Mouse (Mus musculus) adrenal gland, adult 8-10 months (tissue): ENCODE results near the gene Spata13. TPM values are rescaled to one million over a fixed set of nuclear protein-coding genes. Genes with fewer than 3 reads are reported as not detected.

Experiments
- DNase-seq: peaks from one replicate; pipeline ENCODE4 v3.0.0; 2022
- total RNA-seq, 4 experiments: library from RNA; stranded (reverse); gene quantifications; 2 replicates each; pipeline ENCODE4 v1.2.4; 2022

Spata13 gene
- total RNA-seq, 4 experiments from 2014 or later, result 152 to 256 (median 184) TPM

GRCm38 (mm10) chr14:60790103-60790502 lies 156.3 kb downstream of the Spata13 start:
- DNase-seq, result no peak

DNA sequence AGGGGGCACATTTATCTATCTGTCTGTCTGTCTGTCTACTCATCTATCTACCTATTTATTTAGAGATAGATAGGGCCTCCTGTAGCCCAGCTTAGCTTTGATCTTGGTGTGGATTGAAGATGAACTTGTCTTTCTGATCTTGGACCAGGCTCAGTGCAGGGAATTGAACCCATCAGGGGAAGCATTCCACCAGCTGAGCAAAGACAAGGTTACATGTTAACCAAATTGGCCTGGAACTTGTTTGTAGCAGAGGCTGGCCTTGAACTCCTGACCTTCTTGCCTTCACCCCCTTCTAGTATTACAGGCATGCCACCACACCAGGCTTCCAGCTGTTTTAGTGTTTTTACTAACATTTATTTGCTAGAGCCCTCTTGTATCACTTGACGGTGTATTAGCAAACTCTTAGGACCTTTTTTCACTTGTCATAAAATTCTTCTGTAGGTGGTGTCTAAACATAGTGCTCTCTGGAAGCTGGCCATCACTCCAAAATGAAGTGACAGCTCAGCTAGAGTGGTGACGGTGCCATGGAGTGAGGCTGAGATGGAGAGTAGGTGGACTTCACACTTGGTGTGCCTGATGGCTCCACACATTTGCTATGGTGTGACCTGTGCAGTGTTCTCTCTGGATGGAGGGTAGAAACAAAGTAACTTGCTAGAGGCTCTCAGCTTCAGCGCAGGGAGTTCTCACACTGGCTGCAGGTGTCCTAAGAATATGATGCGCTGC lies 163.0 kb downstream of the Spata13 start:
- no peak for DNase-seq

DNA sequence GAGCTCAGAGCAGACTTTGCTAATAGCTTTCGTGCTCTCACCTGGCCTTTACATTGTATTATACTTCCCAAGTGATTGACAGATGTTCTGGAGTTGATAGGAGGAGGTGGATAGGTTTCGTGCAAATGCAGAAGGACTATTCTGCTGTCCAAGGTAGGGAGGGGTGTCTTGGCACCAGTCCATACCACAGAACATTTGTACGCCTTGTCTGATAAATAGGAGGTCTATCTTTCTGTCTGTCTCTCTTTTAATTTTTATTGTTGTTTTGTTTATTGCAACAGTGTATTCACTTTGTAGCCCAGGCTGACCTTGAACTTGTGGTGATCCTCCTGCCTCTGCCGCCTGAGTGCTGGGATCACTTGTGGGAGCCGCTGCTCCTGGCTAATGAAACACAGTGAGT lies 163.8 kb downstream of the Spata13 start:
- DNase-seq, result no peak

DNA sequence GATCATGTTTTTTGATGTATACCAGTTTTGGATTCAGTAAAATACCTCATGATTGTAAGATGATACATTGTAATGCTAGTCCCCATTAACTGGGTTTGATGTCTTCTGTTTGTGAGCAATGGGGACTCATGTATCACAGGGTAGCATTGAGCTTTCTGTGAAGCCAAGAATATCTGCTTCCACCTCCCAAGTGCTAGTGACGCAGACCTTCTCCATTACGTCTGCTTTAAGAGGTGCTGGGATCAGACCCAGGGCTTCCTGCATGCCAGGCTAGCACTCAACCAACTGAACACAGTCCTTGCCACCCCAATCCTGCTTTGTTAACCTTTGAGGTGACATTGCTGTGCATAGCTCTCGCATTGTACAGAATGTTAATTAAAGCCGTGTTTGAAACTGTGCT lies 164.9 kb downstream of the Spata13 start:
- no peak for DNase-seq

DNA sequence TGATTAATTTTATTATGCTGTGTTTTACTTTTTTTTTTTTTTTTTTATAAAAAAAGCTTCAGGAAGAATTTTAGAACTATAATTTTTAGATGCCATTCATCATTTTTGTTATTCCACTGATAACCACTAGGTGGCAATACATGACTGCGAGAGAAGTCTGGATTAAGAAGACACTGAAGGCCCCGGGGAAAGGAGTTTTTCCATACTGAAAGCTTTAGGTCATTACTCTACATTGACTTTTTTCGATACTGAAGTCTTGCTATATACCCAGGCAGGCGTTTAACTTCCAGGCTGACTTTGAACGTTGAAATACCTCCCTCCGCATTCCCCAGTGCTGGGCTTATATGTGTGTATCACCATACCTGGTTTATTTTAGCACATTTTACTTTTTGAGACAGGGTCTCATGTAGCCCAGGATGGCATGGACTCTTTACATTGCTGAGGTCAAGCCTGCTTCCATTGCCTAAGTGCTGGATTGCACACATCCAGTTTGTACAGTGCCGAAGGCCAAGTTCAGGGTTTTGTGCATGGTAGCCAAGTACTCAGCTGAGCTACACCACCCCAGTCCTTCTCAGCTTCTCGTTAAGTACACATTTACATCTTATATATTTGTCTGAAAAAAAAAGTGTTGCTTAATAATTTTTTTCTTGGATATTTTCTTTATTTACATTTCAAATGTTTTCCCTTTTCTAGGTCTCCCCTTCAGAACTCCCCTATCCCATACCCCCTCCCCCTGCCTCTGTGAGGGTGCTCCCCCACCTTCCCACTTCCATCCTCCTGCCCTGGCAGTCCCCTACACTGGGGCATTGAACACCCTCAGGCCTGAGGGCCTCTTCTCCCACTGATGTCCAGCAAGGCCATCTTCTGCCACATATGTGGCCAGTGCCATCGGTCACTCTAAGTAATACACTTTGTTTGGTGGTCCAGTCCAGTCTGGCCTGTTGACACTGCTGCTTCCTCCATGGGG lies 166.2 kb downstream of the Spata13 start:
- no peak for DNase-seq

DNA sequence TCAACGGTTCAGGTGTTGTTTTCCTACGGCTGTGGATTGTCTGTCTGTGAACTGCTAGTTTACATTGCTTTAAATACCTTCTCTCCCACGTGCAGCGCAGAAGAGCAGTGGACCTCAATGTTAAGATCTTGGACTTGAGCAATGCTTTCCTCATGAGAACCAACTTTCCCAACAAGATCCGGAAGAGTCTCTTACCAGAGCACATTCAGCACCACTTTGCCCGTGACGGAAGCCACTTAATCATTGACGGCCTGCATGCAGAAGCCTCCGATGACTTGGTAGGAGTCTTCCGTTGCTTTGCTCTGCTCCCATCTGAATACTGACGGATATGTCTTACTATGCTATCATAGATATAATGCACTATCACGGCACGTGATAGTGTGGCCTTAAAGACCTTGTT lies 168.2 kb downstream of the Spata13 start:
- DNase-seq, result no peak

DNA sequence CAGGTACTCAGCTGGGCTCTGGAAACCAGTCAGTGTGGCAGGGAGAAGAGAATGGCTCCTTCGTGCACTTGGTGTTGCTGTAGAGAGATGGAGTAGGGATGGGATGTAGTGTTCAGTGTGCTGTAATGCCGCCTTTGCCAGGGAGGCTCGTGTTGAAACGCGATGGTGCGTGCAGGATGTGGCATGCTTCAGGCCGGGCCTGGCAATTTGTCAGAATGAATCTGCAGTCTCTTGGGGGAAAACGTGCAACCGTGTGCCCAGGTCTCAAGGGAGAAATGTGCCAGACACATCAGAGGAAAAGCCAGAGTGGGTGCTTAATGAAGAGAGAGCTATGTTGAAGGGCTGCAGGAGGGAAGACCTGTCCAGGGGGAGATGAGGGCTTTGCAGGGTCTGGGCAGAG lies 171.2 kb downstream of the Spata13 start:
- no peak for DNase-seq

- no peak for DNase-seq
These were observed 172.1 kb downstream of the Spata13 start for GRCm38 (mm10) chr14:60805871-60806270.

- no peak for DNase-seq
These were observed 173.1 kb downstream of the Spata13 start for GRCm38 (mm10) chr14:60806891-60807344.

- DNase-seq, result no peak
These were observed 176.1 kb downstream of the Spata13 start for GRCm38 (mm10) chr14:60809881-60810280.

DNA sequence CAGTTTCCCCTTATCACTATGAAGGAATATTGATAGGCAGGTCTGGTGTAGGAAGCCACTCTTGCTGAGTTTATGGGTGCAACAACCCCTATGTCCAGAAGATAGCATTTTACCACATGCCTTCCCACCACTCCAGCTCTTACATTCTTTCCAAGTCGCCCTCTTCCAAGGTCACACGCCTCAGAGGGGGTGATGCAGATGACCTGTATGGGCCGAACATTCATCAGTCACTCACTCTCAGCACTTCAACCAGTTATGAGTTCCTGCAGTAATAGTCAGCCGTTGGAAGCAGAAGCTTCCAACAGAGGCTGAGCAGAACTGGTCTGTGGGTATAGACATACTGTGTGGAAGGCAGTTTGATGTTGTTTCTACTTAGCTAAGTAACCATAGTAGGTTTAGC lies 177.7 kb downstream of the Spata13 start:
- no peak for DNase-seq

Other genes with a start within 250 kb of the Spata13 start
- gene C1qtnf9, start 134.1 kb downstream of the Spata13 start, total RNA-seq, result 1 to 10 TPM; 2.3 to 6.0 (median 2.7) TPM
- gene Mipep, start 150.6 kb downstream of the Spata13 start, total RNA-seq, result 10 to 100 TPM; 38.3 to 40.6 (median 40.1) TPM